Mouse (Mus musculus): ENCODE data around the gene Acbd5. TPM values are rescaled to one million over a fixed set of nuclear protein-coding genes. Genes with fewer than 3 reads are reported as not detected.

The Acbd5 gene
- polyA plus RNA-seq, 1 experiment, result 35.5 TPM

DNA sequence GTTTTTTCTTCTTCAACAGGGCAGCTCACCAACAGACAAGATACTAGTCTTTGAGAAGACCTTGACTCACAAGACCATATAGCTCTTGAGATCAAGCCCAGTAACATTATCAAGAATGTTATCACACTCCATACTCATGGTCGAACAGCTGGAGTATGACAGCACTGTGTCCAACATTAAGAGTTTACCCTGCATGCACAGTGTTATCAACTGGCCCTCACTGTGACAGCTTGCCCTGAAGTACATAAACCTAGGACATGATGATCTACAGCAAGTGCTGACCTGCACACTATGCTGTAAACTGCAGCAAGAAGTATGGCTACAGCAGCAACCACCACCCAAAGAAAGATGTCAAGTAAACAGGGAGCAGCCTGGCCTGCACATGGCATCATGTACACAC is 41.6 kb upstream of the Acbd5 start:
- Histone ChIP-seq H3K27ac (ENCODE audit: insufficient read depth, low read length) (no peak overlapping the region), H3K4me3 (ENCODE audit: low read depth, low read length) (no peak overlapping the region), H3K9ac (ENCODE audit: low read depth, poor library complexity, severe bottlenecking) (no peak overlapping the region), H3K36me3 (ENCODE audit: control insufficient read depth, insufficient read depth, low read length, poor library complexity, severe bottlenecking) (no peaks in the 10 kb centered on the region; the same call in 1 of the 2 replicates), H3K9me3 (replicated peaks; ENCODE audit: control insufficient read depth, insufficient read depth, low read length, poor library complexity, severe bottlenecking) (no peaks in the 10 kb centered on the region), H3K4me1 (ENCODE audit: control insufficient read depth, insufficient read depth, low read length) (no peaks in the 10 kb centered on the region), H3K27me3 (ENCODE audit: control insufficient read depth, insufficient read depth, low read length, poor library complexity, severe bottlenecking) (no peaks in the 10 kb centered on the region)
- TF ChIP-seq EP300 (IDR thresholded peaks at IDR 0.05; ENCODE audit: insufficient read depth, low read depth, low read length) (no peak), CTCF (IDR thresholded peaks at IDR 0.05; ENCODE audit: low read depth, low read length) (no peak), POLR2A (IDR thresholded peaks at IDR 0.05; ENCODE audit: insufficient read depth, low read length) (no peak)

- TF ChIP-seq EP300 (IDR thresholded peaks at IDR 0.05; ENCODE audit: insufficient read depth, low read depth, low read length) (no peak), POLR2A (IDR thresholded peaks at IDR 0.05; ENCODE audit: insufficient read depth, low read length) (no peak), CTCF (IDR thresholded peaks at IDR 0.05; ENCODE audit: low read depth, low read length) (no peak)
- Histone ChIP-seq H3K36me3 (ENCODE audit: control insufficient read depth, insufficient read depth, low read length, poor library complexity, severe bottlenecking) (no peaks in the 10 kb centered on the region; the same call in 1 of the 2 replicates), H3K9ac (ENCODE audit: low read depth, poor library complexity, severe bottlenecking) (no peak overlapping the region), H3K9me3 (replicated peaks; ENCODE audit: control insufficient read depth, insufficient read depth, low read length, poor library complexity, severe bottlenecking) (no peaks in the 10 kb centered on the region), H3K4me3 (ENCODE audit: low read depth, low read length) (no peak overlapping the region), H3K27ac (ENCODE audit: insufficient read depth, low read length) (no peak overlapping the region), H3K4me1 (ENCODE audit: control insufficient read depth, insufficient read depth, low read length) (no peaks in the 10 kb centered on the region), H3K27me3 (ENCODE audit: control insufficient read depth, insufficient read depth, low read length, poor library complexity, severe bottlenecking) (no peaks in the 10 kb centered on the region)
Measured at GRCm38 (mm10) chr2:23028826-23029225, 39.1 kb upstream of the Acbd5 start.

- H3K4me1 ChIP-seq (ENCODE audit: control insufficient read depth, insufficient read depth, low read length), result no peaks in the 10 kb centered on the region
- no peaks in the 10 kb centered on the region for H3K27me3 ChIP-seq (ENCODE audit: control insufficient read depth, insufficient read depth, low read length, poor library complexity, severe bottlenecking)
- H3K9ac ChIP-seq (ENCODE audit: low read depth, poor library complexity, severe bottlenecking), result no peak overlapping the region
- no peak overlapping the region for H3K4me3 ChIP-seq (ENCODE audit: low read depth, low read length)
- no peaks in the 10 kb centered on the region; the same call in 1 of the 2 replicates for H3K36me3 ChIP-seq (ENCODE audit: control insufficient read depth, insufficient read depth, low read length, poor library complexity, severe bottlenecking)
- TF ChIP-seq POLR2A (IDR thresholded peaks at IDR 0.05; ENCODE audit: insufficient read depth, low read length), result no peak
- TF ChIP-seq EP300 (IDR thresholded peaks at IDR 0.05; ENCODE audit: insufficient read depth, low read depth, low read length), result no peak
- no peak for TF ChIP-seq CTCF (IDR thresholded peaks at IDR 0.05; ENCODE audit: low read depth, low read length)
- H3K9me3 ChIP-seq (replicated peaks; ENCODE audit: control insufficient read depth, insufficient read depth, low read length, poor library complexity, severe bottlenecking), result no peaks in the 10 kb centered on the region
- H3K27ac ChIP-seq (ENCODE audit: insufficient read depth, low read length), result no peak overlapping the region
Measured at GRCm38 (mm10) chr2:23030631-23031030, 37.3 kb upstream of the Acbd5 start.

DNA sequence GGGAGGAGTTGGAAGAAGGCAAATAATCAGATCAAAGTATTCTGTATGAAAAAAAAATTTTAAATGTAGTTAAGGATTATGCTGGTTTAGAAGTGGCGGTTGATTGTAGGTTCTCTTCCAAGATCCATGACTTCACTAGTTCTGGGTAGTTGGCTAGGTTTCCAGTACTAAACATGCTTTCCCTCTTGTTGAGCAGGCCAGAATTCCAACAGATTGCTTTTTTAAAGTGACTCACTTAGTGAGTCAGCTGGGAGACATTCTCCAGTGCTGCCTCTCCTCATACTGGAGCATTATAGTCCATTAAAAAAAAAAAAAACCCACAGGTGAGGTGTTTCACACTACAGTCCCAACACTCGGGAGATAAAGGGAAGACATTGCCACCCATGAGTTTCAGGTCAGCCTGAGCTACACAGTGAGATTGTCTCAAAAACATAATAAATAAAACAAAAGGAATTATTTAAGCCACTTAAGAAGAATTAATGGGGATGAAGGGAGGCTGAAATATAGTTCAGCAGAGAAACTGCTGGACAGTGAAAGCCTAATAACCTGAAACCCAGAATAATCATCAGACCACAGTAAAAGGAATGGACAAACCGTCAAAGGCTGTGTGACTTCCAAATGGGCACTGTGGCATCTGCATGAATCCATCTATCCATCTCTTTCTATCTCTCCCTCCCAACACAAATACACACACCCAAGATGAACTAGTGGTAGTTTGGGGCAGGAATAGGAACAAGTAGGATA is 33.1 kb upstream of the Acbd5 start:
- no peaks in the 10 kb centered on the region for H3K9me3 ChIP-seq (replicated peaks; ENCODE audit: control insufficient read depth, insufficient read depth, low read length, poor library complexity, severe bottlenecking)
- H3K27me3 ChIP-seq (ENCODE audit: control insufficient read depth, insufficient read depth, low read length, poor library complexity, severe bottlenecking), result no peaks in the 10 kb centered on the region
- no peak overlapping the region for H3K27ac ChIP-seq (ENCODE audit: insufficient read depth, low read length)
- no peak overlapping the region for H3K9ac ChIP-seq (ENCODE audit: low read depth, poor library complexity, severe bottlenecking)
- TF ChIP-seq EP300 (IDR thresholded peaks at IDR 0.05; ENCODE audit: insufficient read depth, low read depth, low read length) (no peak), POLR2A (IDR thresholded peaks at IDR 0.05; ENCODE audit: insufficient read depth, low read length) (no peak), CTCF (IDR thresholded peaks at IDR 0.05; ENCODE audit: low read depth, low read length) (no peak)
- H3K4me1 ChIP-seq (ENCODE audit: control insufficient read depth, insufficient read depth, low read length), result no peaks in the 10 kb centered on the region
- H3K36me3 ChIP-seq (ENCODE audit: control insufficient read depth, insufficient read depth, low read length, poor library complexity, severe bottlenecking), result no peaks in the 10 kb centered on the region; the same call in 1 of the 2 replicates
- no peak overlapping the region for H3K4me3 ChIP-seq (ENCODE audit: low read depth, low read length)

- Histone ChIP-seq H3K9me3 (replicated peaks; ENCODE audit: control insufficient read depth, insufficient read depth, low read length, poor library complexity, severe bottlenecking) (no peaks in the 10 kb centered on the region), H3K36me3 (ENCODE audit: control insufficient read depth, insufficient read depth, low read length, poor library complexity, severe bottlenecking) (no peaks in the 10 kb centered on the region; the same call in 1 of the 2 replicates), H3K4me1 (ENCODE audit: control insufficient read depth, insufficient read depth, low read length) (no peaks in the 10 kb centered on the region), H3K27ac (ENCODE audit: insufficient read depth, low read length) (no peak overlapping the region), H3K4me3 (ENCODE audit: low read depth, low read length) (no peak overlapping the region), H3K9ac (ENCODE audit: low read depth, poor library complexity, severe bottlenecking) (no peak overlapping the region), H3K27me3 (ENCODE audit: control insufficient read depth, insufficient read depth, low read length, poor library complexity, severe bottlenecking) (no peaks in the 10 kb centered on the region)
- no peak for TF ChIP-seq CTCF (IDR thresholded peaks at IDR 0.05; ENCODE audit: low read depth, low read length)
- TF ChIP-seq POLR2A (IDR thresholded peaks at IDR 0.05; ENCODE audit: insufficient read depth, low read length), result no peak
- no peak for TF ChIP-seq EP300 (IDR thresholded peaks at IDR 0.05; ENCODE audit: insufficient read depth, low read depth, low read length)
Measured at GRCm38 (mm10) chr2:23035467-23035866, 32.5 kb upstream of the Acbd5 start.

All from ES-Bruce4 (cell line).